Comparison of ENCODE assay signal across 22 mouse cellular contexts in the genomic region with DNA sequence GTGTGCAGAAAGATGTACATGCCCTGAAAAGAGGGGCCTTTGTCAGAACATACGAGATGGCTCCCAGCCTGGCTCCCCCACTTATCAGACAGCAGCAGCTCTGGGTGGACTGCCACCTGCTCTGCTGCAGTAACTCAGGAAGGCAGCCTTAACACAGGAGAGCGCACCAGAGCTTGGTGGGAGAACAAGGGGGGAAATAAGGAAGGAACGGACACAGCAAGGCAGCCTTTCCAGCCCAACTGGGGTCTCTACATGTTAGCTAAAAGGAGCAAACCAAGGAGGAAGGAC. TPM values are rescaled to one million over a fixed set of nuclear protein-coding genes. Genes with fewer than 3 reads are reported as not detected.
DNase-seq lines count a peak whose midpoint lies in the region; ATAC-seq and TF ChIP-seq lines count a peak whose summit lies in the region.
"Had no signal": no experiment of that assay in that cellular context is flagged by ENCODE, and none has a peak within 500 bp of the region (broad histone marks: within the 10 kb centered on the region; RNA-seq: fewer than 3 reads in every experiment).

No protein-coding gene starts in this region.

- H3K36me3 ChIP-seq in midbrain, embryonic 10.5 days, result peaks cover 46% of the 10 kb centered on the region
- H3K36me3 ChIP-seq in midbrain, embryonic 14.5 days (ENCODE audit: control insufficient read depth, insufficient read depth, low read length), result peaks cover 34% of the 10 kb centered on the region
- H3K36me3 ChIP-seq in intestine, postnatal 0 days (ENCODE audit: control insufficient read depth, insufficient read depth), result peaks cover 23% of the 10 kb centered on the region

- 0 out of 2 replicates have a peak overlapping the region, but pooled peaks have one; percentile 14 for H3K27ac ChIP-seq in midbrain, embryonic 10.5 days (replicated peaks)
- no peak overlapping the region for H3K27ac ChIP-seq in midbrain, embryonic 14.5 days (replicated peaks; ENCODE audit: low read depth, low read length)
- H3K27ac ChIP-seq in intestine, postnatal 0 days (ENCODE audit: low read depth, low read length), result peak overlapping the region; percentile 70
- H3K27ac ChIP-seq in cerebellum, adult 2 months (ENCODE audit: insufficient read depth, low read length), result no peak overlapping the region
- H3K27ac ChIP-seq: midbrain, embryonic 12.5 days had no signal

- no peak overlapping the region for H3K4me2 ChIP-seq in midbrain, embryonic 14.5 days (ENCODE audit: low read length)
- H3K4me2 ChIP-seq in intestine, postnatal 0 days (replicated peaks; ENCODE audit: low read depth), result peak overlapping the region; percentile 84
- H3K4me2 ChIP-seq: midbrain, embryonic 12.5 days had no signal

- WGBS in midbrain, embryonic 10.5 days, result 88% methylated on average over 3 of the region's 3 CpGs
- WGBS in midbrain, embryonic 14.5 days, result 91% methylated on average over 3 of the region's 3 CpGs
- 83% methylated on average over 3 of the region's 3 CpGs for WGBS in intestine, postnatal 0 days
- WGBS in cerebellum, adult 2 months, result 85% methylated on average over 3 of the region's 3 CpGs

- no peaks in the 10 kb centered on the region for H3K9me3 ChIP-seq in midbrain, embryonic 10.5 days (replicated peaks)
- H3K9me3 ChIP-seq in midbrain, embryonic 14.5 days (ENCODE audit: control insufficient read depth, low read length), result no peaks in the 10 kb centered on the region
- no peaks in the 10 kb centered on the region for H3K9me3 ChIP-seq in intestine, postnatal 0 days (ENCODE audit: control insufficient read depth)
- H3K9me3 ChIP-seq: limb, embryonic 10.5 days; midbrain, embryonic 12.5 days had no signal

- no peak overlapping the region for H3K4me3 ChIP-seq in midbrain, embryonic 10.5 days
- no peak overlapping the region for H3K4me3 ChIP-seq in midbrain, embryonic 14.5 days (replicated peaks; ENCODE audit: low read depth, low read length)
- H3K4me3 ChIP-seq in intestine, postnatal 0 days (ENCODE audit: low read depth, low read length), result no peak overlapping the region
- no peak overlapping the region for H3K4me3 ChIP-seq in cerebellum, adult 2 months (replicated peaks; ENCODE audit: insufficient read depth, low read depth, low read length)
- H3K4me3 ChIP-seq: limb, embryonic 10.5 days; midbrain, embryonic 12.5 days had no signal

- TF ChIP-seq CTCF in intestine, postnatal 0 days (IDR thresholded peaks at IDR 0.05; ENCODE audit: low read depth), result no peak
- TF ChIP-seq CTCF in cerebellum, adult 2 months (IDR thresholded peaks at IDR 0.05; ENCODE audit: borderline replicate concordance, insufficient read depth, low read depth, low read length), result no peak

- no peak for TF ChIP-seq POLR2A in cerebellum, adult 2 months (IDR thresholded peaks at IDR 0.05; ENCODE audit: borderline replicate concordance, insufficient read depth, low read length)

- ATAC-seq in midbrain, embryonic 14.5 days (ENCODE audit: low FRiP score, low TSS enrichment), result no peak
- ATAC-seq in intestine, postnatal 0 days, result no peak
- ATAC-seq in megakaryocyte-erythroid progenitor cell, adult 5-6 weeks (replicated peaks; ENCODE audit: low FRiP score, low TSS enrichment, poor library complexity, severe bottlenecking), result peak; percentile 48
- ATAC-seq: forebrain, embryonic 16.5 days had no signal

- peaks cover 51% of the 10 kb centered on the region for H3K4me1 ChIP-seq in midbrain, embryonic 10.5 days
- H3K4me1 ChIP-seq in midbrain, embryonic 14.5 days (ENCODE audit: control insufficient read depth, insufficient read depth, low read length), result peaks cover 23% of the 10 kb centered on the region
- H3K4me1 ChIP-seq in intestine, postnatal 0 days (replicated peaks; ENCODE audit: control insufficient read depth, insufficient read depth, low read length), result peaks cover 6% of the 10 kb centered on the region; the same call in 1 of the 2 replicates
- peaks cover 13% of the 10 kb centered on the region for H3K4me1 ChIP-seq in cerebellum, adult 2 months (ENCODE audit: control insufficient read depth, insufficient read depth, low read length)

- no peak for DNase-seq in midbrain, embryonic 10.5 days (ENCODE audit: low spot score)
- DNase-seq in midbrain, embryonic 14.5 days, result no peak
- peak; percentile 69 for DNase-seq in c-Kit-positive CD71-positive TER-119-negative erythroid progenitor cells, embryonic 14.5 days (ENCODE audit: low read depth)
- DNase-seq in layer of hippocampus, postnatal 10 days (ENCODE audit: low spot score in 2 of 2), result no peak
- no peak for DNase-seq in cerebellum, adult 2 months
- no peak for DNase-seq in MN1 (ENCODE audit: low spot score)
- DNase-seq: adrenal gland, postnatal 10 days; cerebellum, adult 11-12 months; gastrocnemius, postnatal 36 days; kidney, postnatal 14 days had no signal

- H3K9ac ChIP-seq in midbrain, embryonic 14.5 days (replicated peaks; ENCODE audit: low read length), result no peak overlapping the region
- no peak overlapping the region for H3K9ac ChIP-seq in intestine, postnatal 0 days (ENCODE audit: low read depth, low read length)
- H3K9ac ChIP-seq: midbrain, embryonic 12.5 days had no signal

- H3K27me3 ChIP-seq in midbrain, embryonic 10.5 days (ENCODE audit: low read depth, poor library complexity, severe bottlenecking), result no peaks in the 10 kb centered on the region
- no peaks in the 10 kb centered on the region for H3K27me3 ChIP-seq in midbrain, embryonic 14.5 days (ENCODE audit: control insufficient read depth, insufficient read depth, low read length)
- no peaks in the 10 kb centered on the region for H3K27me3 ChIP-seq in intestine, postnatal 0 days (replicated peaks; ENCODE audit: control insufficient read depth, insufficient read depth, low read length)
- no peaks in the 10 kb centered on the region for H3K27me3 ChIP-seq in cerebellum, adult 2 months (ENCODE audit: control insufficient read depth, insufficient read depth, low read length)
- H3K27me3 ChIP-seq: CH12.LX; midbrain, embryonic 12.5 days had no signal

RNA-seq across cellular contexts. Expression of a gene that starts 4.0 kb away (rescaled TPM):
- 65.8 and 81.0 TPM in 2 replicates for polyA plus RNA-seq in midbrain, embryonic 10.5 days (2016; fragmentation: Nextera tagmentation; extraction: Ambion mirVana)
- 17.1 and 53.4 TPM in 2 replicates for polyA plus RNA-seq in midbrain, embryonic 14.5 days (2014; fragmentation: Nextera tagmentation; extraction: Ambion mirVana)
- polyA plus RNA-seq in intestine, postnatal 0 days (2015; fragmentation: Nextera tagmentation; extraction: Ambion mirVana), result 139 and 150 TPM in 2 replicates
- total RNA-seq in megakaryocyte-erythroid progenitor cell, adult 5-6 weeks (2014; fragmentation: Nextera tagmentation), result 28.3 and 38.6 TPM in 2 replicates
- 20.7 and 21.7 TPM in 2 replicates for total RNA-seq in megakaryocyte-erythroid progenitor cell, adult 5-6 weeks (2017)
- total RNA-seq in layer of hippocampus, postnatal 10 days (2021), result 10 to 100 TPM; 53.6 to 56.9 TPM
- polyA plus RNA-seq in cerebellum, adult 2 months (2012; rRNA removed), result 64.6 and 66.8 TPM in 2 replicates

RNA-seq across cellular contexts. Expression of a gene that starts 14.9 kb away (rescaled TPM):
- polyA plus RNA-seq in midbrain, embryonic 10.5 days (2016; fragmentation: Nextera tagmentation; extraction: Ambion mirVana), result not detected in 2 replicates
- not detected in 2 replicates for polyA plus RNA-seq in midbrain, embryonic 14.5 days (2014; fragmentation: Nextera tagmentation; extraction: Ambion mirVana)
- not detected in 2 replicates for polyA plus RNA-seq in intestine, postnatal 0 days (2015; fragmentation: Nextera tagmentation; extraction: Ambion mirVana)
- total RNA-seq in megakaryocyte-erythroid progenitor cell, adult 5-6 weeks (2014; fragmentation: Nextera tagmentation), result not detected in 2 replicates
- total RNA-seq in megakaryocyte-erythroid progenitor cell, adult 5-6 weeks (2017), result not detected in 2 replicates
- total RNA-seq in layer of hippocampus, postnatal 10 days (2021), result not detected
- polyA plus RNA-seq in cerebellum, adult 2 months (2012; rRNA removed), result 0.41 TPM in 1 of 2 replicates, not detected in the other
- total RNA-seq: adrenal gland, postnatal 10 days; CH12.LX; common myeloid progenitor, adult 5-6 weeks; gastrocnemius, postnatal 36 days; layer of hippocampus, postnatal 14 days had no signal
- polyA plus RNA-seq: embryonic facial prominence, embryonic 14.5 days; forebrain, embryonic 16.5 days; heart, postnatal 0 days; limb, embryonic 10.5 days; lung, embryonic 16.5 days; midbrain, embryonic 12.5 days; stomach, embryonic 16.5 days had no signal

RNA-seq across cellular contexts. Expression of a gene that starts 32.3 kb away (rescaled TPM):
- 0.11 and 0.32 TPM in 2 replicates for polyA plus RNA-seq in midbrain, embryonic 10.5 days (2016; fragmentation: Nextera tagmentation; extraction: Ambion mirVana)
- polyA plus RNA-seq in midbrain, embryonic 14.5 days (2014; fragmentation: Nextera tagmentation; extraction: Ambion mirVana), result not detected in 2 replicates
- polyA plus RNA-seq in intestine, postnatal 0 days (2015; fragmentation: Nextera tagmentation; extraction: Ambion mirVana), result 3.2 and 4.0 TPM in 2 replicates
- total RNA-seq in megakaryocyte-erythroid progenitor cell, adult 5-6 weeks (2014; fragmentation: Nextera tagmentation), result 5.0 TPM in 1 of 2 replicates, not detected in the other
- total RNA-seq in megakaryocyte-erythroid progenitor cell, adult 5-6 weeks (2017), result 0.99 TPM in 1 of 2 replicates, not detected in the other
- not detected for total RNA-seq in layer of hippocampus, postnatal 10 days (2021)
- 0.13 and 0.20 TPM in 2 replicates for polyA plus RNA-seq in cerebellum, adult 2 months (2012; rRNA removed)
- total RNA-seq: gastrocnemius, postnatal 36 days had no signal
- polyA plus RNA-seq: embryonic facial prominence, embryonic 14.5 days; forebrain, embryonic 16.5 days; lung, embryonic 16.5 days had no signal

RNA-seq across cellular contexts. Expression of a gene that starts 37.4 kb away (rescaled TPM):
- polyA plus RNA-seq in midbrain, embryonic 10.5 days (2016; fragmentation: Nextera tagmentation; extraction: Ambion mirVana), result 0.02 and 0.06 TPM in 2 replicates
- polyA plus RNA-seq in midbrain, embryonic 14.5 days (2014; fragmentation: Nextera tagmentation; extraction: Ambion mirVana), result 0.05 TPM in 1 of 2 replicates, not detected in the other
- polyA plus RNA-seq in intestine, postnatal 0 days (2015; fragmentation: Nextera tagmentation; extraction: Ambion mirVana), result 0.20 and 0.24 TPM in 2 replicates
- total RNA-seq in megakaryocyte-erythroid progenitor cell, adult 5-6 weeks (2014; fragmentation: Nextera tagmentation), result 3.1 and 12.1 TPM in 2 replicates
- total RNA-seq in megakaryocyte-erythroid progenitor cell, adult 5-6 weeks (2017), result 0.46 and 1.9 TPM in 2 replicates
- total RNA-seq in layer of hippocampus, postnatal 10 days (2021), result not detected
- 0.07 and 0.10 TPM in 2 replicates for polyA plus RNA-seq in cerebellum, adult 2 months (2012; rRNA removed)
- total RNA-seq: common myeloid progenitor, adult 5-6 weeks had no signal
- polyA plus RNA-seq: forebrain, embryonic 16.5 days; limb, embryonic 10.5 days had no signal

RNA-seq across cellular contexts. Expression of a gene that starts 42.3 kb away (rescaled TPM):
- polyA plus RNA-seq in midbrain, embryonic 10.5 days (2016; fragmentation: Nextera tagmentation; extraction: Ambion mirVana), result 1.4 and 2.1 TPM in 2 replicates
- polyA plus RNA-seq in midbrain, embryonic 14.5 days (2014; fragmentation: Nextera tagmentation; extraction: Ambion mirVana), result 0.71 and 1.4 TPM in 2 replicates
- 0.56 and 0.58 TPM in 2 replicates for polyA plus RNA-seq in intestine, postnatal 0 days (2015; fragmentation: Nextera tagmentation; extraction: Ambion mirVana)
- total RNA-seq in megakaryocyte-erythroid progenitor cell, adult 5-6 weeks (2014; fragmentation: Nextera tagmentation), result 1.1 TPM in 1 of 2 replicates, not detected in the other
- 1.4 and 3.9 TPM in 2 replicates for total RNA-seq in megakaryocyte-erythroid progenitor cell, adult 5-6 weeks (2017)
- total RNA-seq in layer of hippocampus, postnatal 10 days (2021), result 10 to 100 TPM; 14.1 to 17.2 TPM
- 0.33 and 0.35 TPM in 2 replicates for polyA plus RNA-seq in cerebellum, adult 2 months (2012; rRNA removed)

Comparison
In these comparisons a context has a peak if more than half of its experiments do, and no peak if none do; other contexts are left out.
1. H3K27ac ChIP-seq: peak in midbrain, embryonic 10.5 days (single experiment) and intestine, postnatal 0 days (single experiment); none in midbrain, embryonic 14.5 days (single experiment) and cerebellum, adult 2 months (single experiment).